Mouse (Mus musculus) liver, postnatal 0 days (tissue): ENCODE measurements around the gene Glp2r. TPM values are rescaled to one million over a fixed set of nuclear protein-coding genes. Genes with fewer than 3 reads are reported as not detected.

Experiments
- ATAC-seq: fragments of 200-750 bp; cut with Nextera tagmentation; 2 replicates; pipeline ENCODE4 v1.8.0; 2017; ENCODE audit warnings: mild to moderate bottlenecking, moderate library complexity
- DNase-seq: peaks from one replicate; pipeline ENCODE4 v3.0.0-alpha.2; 2016
- H3K27ac ChIP-seq: fragments of 300-500 bp; sonication (generic); 2 replicates; pipeline ENCODE4 v1.5.1; 2014; ENCODE audit warnings: antibody characterized with exemption, moderate library complexity, mild to moderate bottlenecking, low read depth
- H3K27me3 ChIP-seq: fragments of 300-500 bp; sonication (generic); 2 replicates; pipeline ENCODE4 v1.6.1; 2014; ENCODE audit warnings: low read length, control low read depth, mixed read lengths; ENCODE audit not compliant: insufficient read depth
- H3K36me3 ChIP-seq: fragments of 300-500 bp; sonication (generic); replicated peaks from 2 replicates; pipeline ENCODE4 v1.6.1; 2014; ENCODE audit warnings: mild to moderate bottlenecking, control low read depth, low read length, moderate library complexity, mixed read lengths; ENCODE audit not compliant: insufficient read depth
- H3K4me1 ChIP-seq: fragments of 300-500 bp; sonication (generic); 2 replicates; pipeline ENCODE4 v1.6.1; 2014; ENCODE audit warnings: antibody characterized with exemption, mild to moderate bottlenecking, control low read depth; ENCODE audit not compliant: insufficient read depth
- H3K4me2 ChIP-seq: fragments of 300-500 bp; sonication (generic); 2 replicates; pipeline ENCODE4 v1.6.1; 2014; ENCODE audit warnings: low read depth, mild to moderate bottlenecking, low read length, moderate library complexity, mixed read lengths
- H3K4me3 ChIP-seq: fragments of 300-500 bp; sonication (generic); 2 replicates; pipeline ENCODE4 v1.5.1; 2014; ENCODE audit warnings: low read depth, low read length
- H3K9ac ChIP-seq: fragments of 300-500 bp; sonication (generic); replicated peaks from 2 replicates; pipeline ENCODE4 v1.6.1; 2014; ENCODE audit warnings: mild to moderate bottlenecking, moderate library complexity
- H3K9me3 ChIP-seq: fragments of 300-500 bp; sonication (generic); 2 replicates; pipeline ENCODE4 v1.6.1; 2016; ENCODE audit warnings: mild to moderate bottlenecking, control low read depth, low read length, mixed read lengths
- CTCF ChIP-seq: sonication (generic); IDR thresholded peaks from 2 replicates; pipeline ENCODE4 v1.5.1; 2016; ENCODE audit warnings: antibody characterized with exemption, low read depth
- EP300 ChIP-seq: IDR thresholded peaks from 2 replicates; pipeline ENCODE4 v1.6.1; 2016; ENCODE audit warnings: antibody characterized with exemption, low read depth, mild to moderate bottlenecking
- WGBS: fragments of 180-500 bp; shearing (Covaris S2); extraction: QIAGEN DNeasy Blood & Tissue Kit; methylation state at CpG from one replicate; pipeline ENCODE4 v1.1.7; 2014; ENCODE audit not compliant: insufficient replicate concordance; 5-methylcytosine and 5-hydroxymethylcytosine counted together
- polyA plus RNA-seq: library from polyadenylated mRNA; unstranded; fragments of >200 nt; fragmentation: Nextera tagmentation; extraction: Ambion mirVana; gene quantifications from 2 replicates; pipeline ENCODE4 v1.2.1, GENCODE M21; 2015

Glp2r gene
- polyA plus RNA-seq, 1 experiment from 2014 or later: 0.02 TPM

GRCm38 (mm10) chr11:67734597-67734996 is 36.4 kb downstream of the Glp2r start:
- DNase-seq (no peak), ATAC-seq (no peak)
- 56% methylated on average over 3 of the region's 3 CpGs for WGBS
- Histone ChIP-seq H3K4me1 (no peaks in the 10 kb centered on the region), H3K4me3 (no peak overlapping the region), H3K27ac (no peak overlapping the region), H3K27me3 (no peaks in the 10 kb centered on the region), H3K9ac (no peak overlapping the region), H3K9me3 (0 out of 2 replicates have a peak, but pooled peaks cover 2% of the 10 kb centered on the region), H3K36me3 (no peaks in the 10 kb centered on the region), H3K4me2 (no peak overlapping the region)
- TF ChIP-seq CTCF (no peak), EP300 (no peak)

GRCm38 (mm10) chr11:67733726-67734125 is 37.2 kb downstream of the Glp2r start:
- no peak overlapping the region for H3K9ac ChIP-seq
- no peak for TF ChIP-seq EP300
- no peak overlapping the region for H3K27ac ChIP-seq
- WGBS: 55% methylated on average over 1 of the region's 1 CpGs
- ATAC-seq (no peak), DNase-seq (no peak)
- H3K9me3 ChIP-seq: 0 out of 2 replicates have a peak, but pooled peaks cover 2% of the 10 kb centered on the region
- H3K4me3 ChIP-seq: no peak overlapping the region
- no peak overlapping the region for H3K4me2 ChIP-seq
- H3K36me3 ChIP-seq: no peaks in the 10 kb centered on the region
- no peaks in the 10 kb centered on the region for H3K4me1 ChIP-seq
- no peaks in the 10 kb centered on the region for H3K27me3 ChIP-seq

GRCm38 (mm10) chr11:67731056-67731455 is 39.9 kb downstream of the Glp2r start:
- Histone ChIP-seq H3K4me3 (no peak overlapping the region), H3K36me3 (no peaks in the 10 kb centered on the region), H3K27me3 (no peaks in the 10 kb centered on the region), H3K4me2 (no peak overlapping the region), H3K9me3 (0 out of 2 replicates have a peak, but pooled peaks cover 2% of the 10 kb centered on the region), H3K4me1 (peaks cover 5% of the 10 kb centered on the region; the same call in 1 of the 2 replicates), H3K9ac (no peak overlapping the region), H3K27ac (no peak overlapping the region)
- WGBS: 85% methylated on average over 2 of the region's 2 CpGs
- DNase-seq (no peak), ATAC-seq (no peak)
- TF ChIP-seq CTCF (no peak), EP300 (no peak)

- ATAC-seq: no peak
- no peak overlapping the region for H3K4me2 ChIP-seq
- no peaks in the 10 kb centered on the region for H3K27me3 ChIP-seq
- no peak overlapping the region for H3K4me3 ChIP-seq
- peaks cover 5% of the 10 kb centered on the region; the same call in 1 of the 2 replicates for H3K4me1 ChIP-seq
- TF ChIP-seq EP300 (no peak), CTCF (no peak)
- no peak for DNase-seq
- H3K27ac ChIP-seq: no peak overlapping the region
- no peaks in the 10 kb centered on the region for H3K9me3 ChIP-seq
- H3K9ac ChIP-seq: no peak overlapping the region
- no peaks in the 10 kb centered on the region for H3K36me3 ChIP-seq
Measured at GRCm38 (mm10) chr11:67728726-67729125, 42.2 kb downstream of the Glp2r start.

GRCm38 (mm10) chr11:67727095-67727494 is 43.9 kb downstream of the Glp2r start:
- ATAC-seq (no peak), DNase-seq (no peak)
- 68% methylated on average over 6 of the region's 6 CpGs for WGBS
- no peak overlapping the region for H3K4me2 ChIP-seq
- no peak overlapping the region for H3K27ac ChIP-seq
- no peaks in the 10 kb centered on the region for H3K36me3 ChIP-seq
- no peaks in the 10 kb centered on the region for H3K27me3 ChIP-seq
- H3K4me3 ChIP-seq: no peak overlapping the region
- H3K9ac ChIP-seq: no peak overlapping the region
- TF ChIP-seq CTCF (no peak), EP300 (no peak)
- H3K9me3 ChIP-seq: no peaks in the 10 kb centered on the region
- peaks cover 7% of the 10 kb centered on the region for H3K4me1 ChIP-seq

GRCm38 (mm10) chr11:67723231-67724013 is 47.5 kb downstream of the Glp2r start:
- no peaks in the 10 kb centered on the region for H3K27me3 ChIP-seq
- TF ChIP-seq EP300: no peak
- no peak for TF ChIP-seq CTCF
- no peak overlapping the region for H3K27ac ChIP-seq
- WGBS: 50% methylated on average over 8 of the region's 8 CpGs
- H3K4me1 ChIP-seq: peaks cover 8% of the 10 kb centered on the region
- no peaks in the 10 kb centered on the region for H3K9me3 ChIP-seq
- no peak overlapping the region for H3K4me3 ChIP-seq
- no peaks in the 10 kb centered on the region for H3K36me3 ChIP-seq
- DNase-seq (no peak), ATAC-seq (no peak)
- no peak overlapping the region for H3K9ac ChIP-seq
- no peak overlapping the region for H3K4me2 ChIP-seq
